In the genomic region with DNA sequence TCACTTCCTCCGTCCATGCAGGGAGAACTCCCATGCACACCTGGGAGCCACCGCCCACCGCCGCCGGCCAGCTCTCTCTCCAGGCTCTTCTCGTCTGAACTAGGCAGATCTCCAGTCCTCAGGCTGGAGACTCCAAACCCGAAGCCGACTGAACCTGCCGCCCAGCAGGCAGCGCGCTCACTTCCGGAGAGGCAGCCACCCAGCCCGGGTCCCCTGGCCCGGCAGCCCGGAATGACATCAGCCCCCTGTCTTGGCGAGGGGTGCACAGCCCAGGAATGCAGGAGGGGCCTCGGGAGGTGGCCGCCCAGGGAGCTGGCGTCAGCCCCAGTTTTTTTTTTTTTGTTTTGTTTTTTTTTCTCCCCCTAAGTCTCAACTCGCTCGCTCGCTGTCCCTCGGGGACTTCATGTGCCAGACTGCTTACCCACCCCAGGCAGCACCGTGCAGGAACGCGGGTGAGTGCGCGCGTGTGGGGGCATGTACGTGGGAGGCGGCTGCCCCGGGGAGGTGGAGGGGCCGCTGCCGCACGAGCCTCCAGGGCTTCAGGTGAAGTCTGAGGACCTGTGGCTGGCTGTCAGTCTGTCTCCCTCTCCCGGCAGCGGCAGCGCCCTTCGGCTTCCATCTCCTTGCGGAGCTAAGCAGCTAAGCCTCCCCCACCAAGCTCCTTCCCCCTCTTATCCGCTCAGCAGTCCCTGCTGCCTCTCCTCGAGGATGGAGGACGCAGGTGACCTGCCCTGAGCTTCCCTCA, we compare ENCODE assay signal across 7 mouse cellular contexts. TPM values are rescaled to one million over a fixed set of nuclear protein-coding genes. Genes with fewer than 3 reads are reported as not detected.
A peak's percentile ranks its signal among the peaks of the same experiment; 100 is the strongest.
DNase-seq lines count a peak whose midpoint lies in the region; ATAC-seq and TF ChIP-seq lines count a peak whose summit lies in the region.

No protein-coding gene starts in this region.

- peak overlapping the region; percentile 77 for H3K9ac ChIP-seq in hindbrain, embryonic 16.5 days (ENCODE audit: low read depth, low read length)
- H3K9ac ChIP-seq in liver, adult 2 months (ENCODE audit: low read depth, low read length), result peak overlapping the region; percentile 95
- H3K9ac ChIP-seq in midbrain, embryonic 15.5 days, result peak overlapping the region; percentile 45

- no peak overlapping the region; the same call in 1 of the 2 replicates for H3K27ac ChIP-seq in bone marrow, adult 2 months (ENCODE audit: control insufficient read depth, insufficient read depth, low read depth, low read length, poor library complexity)
- H3K27ac ChIP-seq in hindbrain, embryonic 16.5 days (ENCODE audit: low read depth, low read length), result peak overlapping the region; percentile 67
- H3K27ac ChIP-seq in liver, adult 2 months (replicated peaks; ENCODE audit: insufficient read depth, low read depth, low read length), result peak overlapping the region; percentile 97
- H3K27ac ChIP-seq in midbrain, embryonic 15.5 days, result peak overlapping the region; percentile 58
- H3K27ac ChIP-seq in testis, adult 2 months (ENCODE audit: control insufficient read depth, insufficient read depth, low read depth, low read length), result no peak overlapping the region

- 0 out of 2 replicates have a peak, but pooled peaks cover 3% of the 10 kb centered on the region for H3K9me3 ChIP-seq in hindbrain, embryonic 16.5 days (ENCODE audit: control insufficient read depth, low read length)
- H3K9me3 ChIP-seq in midbrain, embryonic 15.5 days, result no peaks in the 10 kb centered on the region

- H3K36me3 ChIP-seq in hindbrain, embryonic 16.5 days (ENCODE audit: control insufficient read depth, insufficient read depth, low read length), result no peaks in the 10 kb centered on the region
- H3K36me3 ChIP-seq in liver, adult 2 months (ENCODE audit: control insufficient read depth, insufficient read depth, low read length), result peaks cover 2% of the 10 kb centered on the region; the same call in 1 of the 2 replicates
- no peaks in the 10 kb centered on the region for H3K36me3 ChIP-seq in midbrain, embryonic 15.5 days (replicated peaks)
- H3K36me3 ChIP-seq in testis, adult 2 months (ENCODE audit: control insufficient read depth, insufficient read depth, low read length), result no peaks in the 10 kb centered on the region

- 0 out of 2 replicates have a peak, but pooled peaks have one; percentile 5 for TF ChIP-seq CTCF in bone marrow, adult 2 months (IDR thresholded peaks at IDR 0.05; ENCODE audit: control insufficient read depth, insufficient read depth, low read length)
- TF ChIP-seq CTCF in liver, adult 2 months (IDR thresholded peaks at IDR 0.05; ENCODE audit: low read depth, low read length), result peak; percentile 44
- no peak for TF ChIP-seq CTCF in testis, adult 2 months (IDR thresholded peaks at IDR 0.05; ENCODE audit: control insufficient read depth, insufficient read depth, insufficient replicate concordance, low read depth, low read length)

- no peaks in the 10 kb centered on the region; the same call in 1 of the 2 replicates for H3K4me1 ChIP-seq in bone marrow, adult 2 months (ENCODE audit: control insufficient read depth, insufficient read depth, low read length)
- peaks cover 32% of the 10 kb centered on the region for H3K4me1 ChIP-seq in hindbrain, embryonic 16.5 days (ENCODE audit: control insufficient read depth, insufficient read depth, low read depth, low read length)
- peaks cover 42% of the 10 kb centered on the region for H3K4me1 ChIP-seq in liver, adult 2 months (ENCODE audit: control insufficient read depth, insufficient read depth, low read length)
- H3K4me1 ChIP-seq in midbrain, embryonic 15.5 days, result peaks cover 22% of the 10 kb centered on the region
- H3K4me1 ChIP-seq in testis, adult 2 months (ENCODE audit: control insufficient read depth, insufficient read depth, low read length), result peaks cover 16% of the 10 kb centered on the region

- H3K4me3 ChIP-seq in bone marrow, adult 2 months (replicated peaks; ENCODE audit: control insufficient read depth, low read depth, low read length), result peak overlapping the region; percentile 31
- peak overlapping the region; percentile 58 for H3K4me3 ChIP-seq in hindbrain, embryonic 16.5 days (ENCODE audit: low read length)
- peak overlapping the region; percentile 93 for H3K4me3 ChIP-seq in liver, adult 2 months (ENCODE audit: insufficient read depth, low read depth, low read length)
- H3K4me3 ChIP-seq in midbrain, embryonic 15.5 days, result peak overlapping the region; percentile 44
- H3K4me3 ChIP-seq in testis, adult 2 months (ENCODE audit: control insufficient read depth, low read depth, low read length), result peak overlapping the region; percentile 27

- DNase-seq in MN1 (ENCODE audit: low spot score), result peak; percentile 52
- DNase-seq in gastrocnemius, postnatal 14 days, result peak; percentile 81
- peak; percentile 55 for DNase-seq in liver, adult 2 months (ENCODE audit: extremely low read depth, low read depth, low spot score)

- no peak for TF ChIP-seq POLR2A in bone marrow, adult 2 months (IDR thresholded peaks at IDR 0.05; ENCODE audit: borderline replicate concordance, control insufficient read depth, low read depth, low read length)
- TF ChIP-seq POLR2A in liver, adult 2 months (IDR thresholded peaks at IDR 0.05; ENCODE audit: extremely low read depth, insufficient read depth, low read length), result 0 out of 2 replicates have a peak, but pooled peaks have one; percentile 47
- no peak for TF ChIP-seq POLR2A in testis, adult 2 months (IDR thresholded peaks at IDR 0.05; ENCODE audit: control insufficient read depth, low read depth, low read length)

- peaks cover 49% of the 10 kb centered on the region for H3K79me2 ChIP-seq in liver, adult 2 months (ENCODE audit: control insufficient read depth, insufficient read depth, low read length)

- ATAC-seq in hindbrain, embryonic 16.5 days, result peak; percentile 59
- ATAC-seq in midbrain, embryonic 15.5 days (replicated peaks), result peak; percentile 41; the same call in 1 of the 2 replicates

- H3K27me3 ChIP-seq in hindbrain, embryonic 16.5 days (replicated peaks; ENCODE audit: control insufficient read depth, insufficient read depth, low read length), result peaks cover 2% of the 10 kb centered on the region; the same call in 1 of the 2 replicates
- no peaks in the 10 kb centered on the region for H3K27me3 ChIP-seq in liver, adult 2 months (ENCODE audit: control insufficient read depth, insufficient read depth, low read length)
- peaks cover 16% of the 10 kb centered on the region for H3K27me3 ChIP-seq in midbrain, embryonic 15.5 days (replicated peaks)
- H3K27me3 ChIP-seq in testis, adult 2 months (ENCODE audit: control insufficient read depth, insufficient read depth, low read length), result no peaks in the 10 kb centered on the region

- under 1% methylated on average over 43 of the region's 43 CpGs for WGBS in bone marrow, adult 2 months
- WGBS in hindbrain, embryonic 16.5 days, result 0% methylated on average over 43 of the region's 43 CpGs
- under 1% methylated on average over 43 of the region's 43 CpGs for WGBS in liver, adult 2 months
- under 1% methylated on average over 40 of the region's 43 CpGs for WGBS in midbrain, embryonic 15.5 days

- H3K4me2 ChIP-seq in hindbrain, embryonic 16.5 days (ENCODE audit: low read length), result peak overlapping the region; percentile 91
- peak overlapping the region; percentile 97 for H3K4me2 ChIP-seq in midbrain, embryonic 15.5 days

- intact Hi-C loops in gastrocnemius, postnatal 14 days (cut with DNase I; ENCODE audit: low total_unique reads), result no loop called here

RNA-seq across cellular contexts. Expression of a gene that starts 57.1 kb away (rescaled TPM):
- not detected in 2 replicates for polyA plus RNA-seq in bone marrow, adult 2 months (2011; ENCODE audit: insufficient read depth, insufficient read length, low replicate concordance, missing spikeins)
- total RNA-seq in gastrocnemius, postnatal 14 days (2021), result 1 to 10 TPM in 1 of 2 experiments, under 1 TPM in 1; 0.94 to 2.0 TPM
- 0.86 and 1.8 TPM in 2 replicates for polyA plus RNA-seq in hindbrain, embryonic 16.5 days (2015; fragmentation: Nextera tagmentation; extraction: Ambion mirVana)
- 0.27 and 2.3 TPM in 2 replicates for total RNA-seq in liver, adult 2 months (2014; rRNA removed)
- polyA plus RNA-seq in liver, adult 2 months (2012; rRNA removed), result 2.4 and 4.3 TPM in 2 replicates
- polyA plus RNA-seq in midbrain, embryonic 15.5 days (2015; fragmentation: Nextera tagmentation; extraction: Ambion mirVana), result 1.1 and 1.6 TPM in 2 replicates
- 0.41 and 0.84 TPM in 2 replicates for polyA plus RNA-seq in testis, adult 2 months (2012; rRNA removed)

Comparison
In these comparisons a context has a peak if more than half of its experiments do, and no peak if none do; other contexts are left out.
1. H3K27ac ChIP-seq: peak in hindbrain, embryonic 16.5 days (single experiment), liver, adult 2 months (single experiment) and midbrain, embryonic 15.5 days (single experiment); none in bone marrow, adult 2 months (single experiment) and testis, adult 2 months (single experiment).
2. H3K4me3 ChIP-seq: peak in every context shown above with its lines; median percentile 93 in liver, adult 2 months; 58 in hindbrain, embryonic 16.5 days; 44 in midbrain, embryonic 15.5 days; 31 in bone marrow, adult 2 months; 27 in testis, adult 2 months.
3. H3K9ac ChIP-seq: peak in every context shown above with its lines; median percentile 95 in liver, adult 2 months; 77 in hindbrain, embryonic 16.5 days; 45 in midbrain, embryonic 15.5 days.
4. Peak in every context shown above with its lines, with median percentiles within 50 percentile points of each other: DNase-seq.